Mouse (Mus musculus): ENCODE measurements around the gene Olfr1537. TPM values are rescaled to one million over a fixed set of nuclear protein-coding genes. Genes with fewer than 3 reads are reported as not detected.

The Olfr1537 gene
- polyA plus RNA-seq (2012; rRNA removed) = not detected in 2 replicates

GRCm38 (mm10) chr9:39249894-39250293 lies at the start of gene Olfr1537:
Gene Olfr1537 (minus strand): TSS chr9:39249994.
- no peak for DNase-seq (ENCODE audit: low read depth)

- no peak for DNase-seq (ENCODE audit: low read depth)
Measured at GRCm38 (mm10) chr9:39287136-39287535, 37.3 kb upstream of the Olfr1537 start.

- no peak for DNase-seq (ENCODE audit: low read depth)
Measured at GRCm38 (mm10) chr9:39276718-39277117, 26.9 kb upstream of the Olfr1537 start, which contains the start of gene Olfr945. Gene Olfr945 (minus strand): TSS chr9:39276818.

GRCm38 (mm10) chr9:39201620-39202019 lies 48.2 kb downstream of the Olfr1537 start, which contains the start of gene Olfr944:
Gene Olfr944 (plus strand): TSS chr9:39201920.
- no peak for DNase-seq (ENCODE audit: low read depth)

Other genes with a start within 250 kb of the Olfr1537 start
- not detected in 2 replicates for gene Olfr146, start 226.6 kb downstream of the Olfr1537 start, polyA plus RNA-seq (2012; rRNA removed)
- not detected in 2 replicates for gene Olfr937, start 185.0 kb downstream of the Olfr1537 start, polyA plus RNA-seq (2012; rRNA removed)
- gene Olfr938, start 171.1 kb downstream of the Olfr1537 start, polyA plus RNA-seq (2012; rRNA removed) = not detected in 2 replicates
- gene Olfr27, start 121.9 kb downstream of the Olfr1537 start, polyA plus RNA-seq (2012; rRNA removed) = not detected in 2 replicates
- not detected in 2 replicates for gene Olfr943, start 83.7 kb downstream of the Olfr1537 start, polyA plus RNA-seq (2012; rRNA removed)
- gene Olfr944, start 48.1 kb downstream of the Olfr1537 start, polyA plus RNA-seq (2012; rRNA removed) = not detected in 2 replicates
- not detected in 2 replicates for gene Olfr945, start 26.8 kb upstream of the Olfr1537 start, polyA plus RNA-seq (2012; rRNA removed)
- not detected in 2 replicates for gene Olfr948, start 76.1 kb upstream of the Olfr1537 start, polyA plus RNA-seq (2012; rRNA removed)
- not detected in 2 replicates for gene Olfr951, start 137.4 kb upstream of the Olfr1537 start, polyA plus RNA-seq (2012; rRNA removed)
- not detected in 2 replicates for gene Olfr952, start 177.2 kb upstream of the Olfr1537 start, polyA plus RNA-seq (2012; rRNA removed)
- gene Olfr954, start 206.7 kb upstream of the Olfr1537 start, polyA plus RNA-seq (2012; rRNA removed) = not detected in 2 replicates
- not detected in 2 replicates for gene Olfr955, start 221.9 kb upstream of the Olfr1537 start, polyA plus RNA-seq (2012; rRNA removed)
- gene Olfr44, start 244.0 kb upstream of the Olfr1537 start, polyA plus RNA-seq (2012; rRNA removed) = not detected in 2 replicates

Data from gonadal fat pad, adult 2 months (tissue).